Mouse (Mus musculus) thymus, postnatal 14 days (tissue): Measurements from ENCODE around the gene 1700016D06Rik.
A peak's percentile ranks its signal among the peaks of the same experiment; 100 is the strongest.
"Not testable (repeated sequence)": the region's sequence is repeated elsewhere in the genome, so short reads cannot be mapped to it uniquely, and the experiment has no call there.

Experiments
- DNase-seq: peaks from one replicate; pipeline ENCODE4 v3.0.0; 2021

Gene 1700016D06Rik

GRCm38 (mm10) chr8:11700060-11701032 lies 517 bp downstream of the 1700016D06Rik start:
- peak; percentile 77 for DNase-seq

GRCm38 (mm10) chr8:11699442-11700001 lies 1.3 kb downstream of the 1700016D06Rik start:
- DNase-seq = no peak

- DNase-seq = no peak
These were observed 3.4 kb downstream of the 1700016D06Rik start for GRCm38 (mm10) chr8:11697467-11697866.

DNA sequence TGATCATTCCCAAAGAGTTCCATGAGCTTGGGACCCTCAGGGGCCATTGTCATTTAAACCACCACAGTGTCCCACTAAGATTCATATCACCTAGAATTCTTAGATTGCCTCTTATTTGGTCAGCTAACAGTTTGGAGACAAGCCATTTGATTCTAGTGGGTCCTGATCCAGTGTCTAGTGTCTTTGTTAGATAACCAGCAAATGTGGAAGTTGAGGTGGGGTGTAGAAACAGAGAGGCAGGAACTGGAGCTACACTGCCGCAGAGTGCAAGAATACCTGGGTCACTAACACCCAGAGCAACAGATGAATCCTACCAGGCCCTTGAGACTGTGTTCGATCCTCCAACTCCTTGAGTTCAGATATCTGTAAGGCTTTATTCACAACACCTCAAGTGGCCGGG lies 4.7 kb downstream of the 1700016D06Rik start:
- no peak for DNase-seq

GRCm38 (mm10) chr8:11693972-11694371 lies 6.9 kb downstream of the 1700016D06Rik start:
- DNase-seq = no peak

DNA sequence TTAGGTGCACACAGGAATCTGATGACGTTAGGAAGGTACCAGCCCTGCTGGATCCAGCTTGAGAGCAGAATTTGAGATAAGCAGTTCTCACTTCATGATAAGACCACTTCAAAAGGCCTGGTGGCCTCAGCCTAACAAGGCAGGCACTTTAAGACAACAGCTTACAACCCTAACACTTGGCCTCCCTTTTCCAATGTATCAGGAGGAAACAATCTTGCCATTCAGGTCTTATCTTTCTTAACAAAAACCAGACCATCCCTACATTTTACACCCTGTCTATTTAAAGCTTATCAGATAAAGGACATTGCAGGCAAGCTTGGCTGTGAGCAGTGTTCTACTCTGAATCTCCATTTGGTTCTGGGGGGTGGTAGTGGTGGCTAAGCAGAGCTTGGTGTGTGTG lies 8.4 kb downstream of the 1700016D06Rik start:
- no peak for DNase-seq

DNA sequence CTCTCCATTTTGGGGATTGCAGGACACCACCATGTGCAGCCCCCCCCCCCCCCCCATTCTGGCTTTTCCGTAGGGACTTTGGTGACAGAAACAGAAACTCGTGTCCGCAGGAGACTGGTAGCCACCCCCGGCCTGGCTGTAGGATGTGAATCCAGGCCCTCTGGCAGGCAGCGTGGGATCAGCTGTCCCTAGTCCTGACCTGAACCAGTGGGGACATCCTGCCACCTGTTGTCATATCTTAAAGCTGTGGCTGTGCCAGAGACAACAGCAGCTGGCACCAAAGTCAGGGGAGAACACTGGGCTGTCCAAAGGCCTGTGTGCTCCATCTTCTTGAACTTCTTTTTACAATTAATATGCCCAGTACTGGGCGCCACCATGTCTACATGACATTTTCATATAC lies 9.1 kb downstream of the 1700016D06Rik start:
- no peak for DNase-seq

GRCm38 (mm10) chr8:11691284-11691683 lies 9.6 kb downstream of the 1700016D06Rik start:
- DNase-seq = no peak

DNA sequence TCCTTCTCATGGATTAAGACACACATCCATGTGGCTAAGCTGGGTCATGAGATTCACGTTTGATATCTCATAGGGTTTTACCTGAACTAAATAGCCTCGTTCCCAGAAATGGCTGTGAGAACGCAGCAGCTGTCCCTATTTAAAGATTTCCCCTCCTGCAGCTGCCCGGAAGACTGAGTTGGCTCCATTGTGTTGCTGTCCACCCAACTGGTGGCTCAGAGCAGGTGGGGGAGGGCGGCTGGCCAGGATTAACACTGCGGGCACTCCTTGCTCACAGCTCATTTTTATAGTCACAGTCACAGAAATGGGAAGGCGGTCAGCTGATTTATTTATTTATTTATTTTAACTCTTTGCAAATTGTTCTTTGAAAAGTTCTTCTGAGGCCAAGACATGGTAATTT lies 10.9 kb downstream of the 1700016D06Rik start:
- no peak for DNase-seq

DNA sequence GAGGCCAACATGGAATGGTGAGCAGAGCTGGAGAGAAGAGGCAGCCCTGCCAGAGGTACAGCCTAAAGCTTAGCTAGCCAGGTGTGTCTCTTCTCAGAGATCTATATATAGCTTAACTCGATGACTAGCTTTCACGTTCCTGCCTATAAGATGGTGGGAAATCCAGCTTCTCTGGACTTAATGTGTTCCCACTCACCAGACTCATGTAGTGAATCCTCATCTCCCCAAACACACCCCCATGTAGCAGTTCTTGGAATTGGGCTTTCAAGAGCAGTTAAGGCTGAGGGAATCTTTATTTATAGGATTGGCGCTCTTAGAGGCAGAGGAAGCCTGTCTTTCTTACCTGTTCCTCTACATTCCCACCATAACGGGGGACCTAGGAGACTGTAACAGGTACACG lies 13.6 kb downstream of the 1700016D06Rik start:
- DNase-seq = no peak

DNA sequence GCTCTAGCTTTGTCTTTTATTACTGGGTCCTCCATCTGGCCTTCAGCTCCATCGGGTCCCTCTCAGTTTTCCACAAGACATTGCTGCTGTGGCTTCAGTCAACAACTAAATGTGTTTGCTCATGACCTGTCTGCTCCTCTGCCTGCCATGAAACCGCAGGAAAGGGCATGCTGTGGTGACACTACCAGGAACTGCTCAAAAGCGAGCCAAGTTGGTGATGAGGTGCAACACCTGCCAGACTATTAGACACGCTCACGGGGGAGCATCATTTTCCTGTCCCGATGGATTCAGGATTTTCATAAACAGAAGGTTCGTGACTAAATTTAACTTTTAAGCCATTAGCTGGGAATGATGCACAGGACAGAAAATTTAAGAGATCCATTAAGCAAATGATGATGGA lies 16.3 kb downstream of the 1700016D06Rik start:
- no peak for DNase-seq

- DNase-seq = no peak
These were observed 32.6 kb downstream of the 1700016D06Rik start for GRCm38 (mm10) chr8:11668308-11668707.

DNA sequence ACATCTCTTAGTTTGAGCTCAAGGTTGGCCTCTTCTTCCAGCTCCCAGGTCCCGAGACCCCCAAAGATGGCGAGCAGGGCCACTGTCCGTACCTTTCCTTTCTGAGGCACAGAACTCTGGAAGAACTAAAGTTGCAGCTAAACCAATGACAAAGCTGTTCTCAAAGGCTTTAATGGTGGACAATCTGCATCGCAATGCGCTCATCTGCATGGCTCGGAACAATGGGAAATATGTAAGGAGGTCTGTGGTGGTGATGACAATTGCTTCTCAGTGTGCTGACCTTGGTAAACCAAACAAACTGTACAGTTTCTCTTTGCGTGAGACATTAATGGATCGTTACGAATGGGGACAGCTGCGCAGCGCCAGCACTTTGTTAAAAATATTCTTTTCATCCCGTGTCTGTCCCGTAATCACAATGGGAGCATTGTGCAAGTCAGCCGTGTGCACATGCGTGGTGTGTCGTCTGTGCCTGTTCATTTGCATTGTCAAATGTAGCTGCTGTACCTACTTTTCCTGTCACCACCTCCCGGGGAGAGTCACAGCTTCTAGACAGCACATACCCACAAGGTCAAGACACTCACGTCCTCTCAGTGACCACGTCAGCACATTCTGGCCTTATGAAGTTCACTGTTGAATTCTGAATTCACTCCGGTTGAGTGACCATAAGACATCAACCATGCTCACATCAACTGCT lies 34.7 kb downstream of the 1700016D06Rik start:
- DNase-seq = not testable (repeated sequence)

DNA sequence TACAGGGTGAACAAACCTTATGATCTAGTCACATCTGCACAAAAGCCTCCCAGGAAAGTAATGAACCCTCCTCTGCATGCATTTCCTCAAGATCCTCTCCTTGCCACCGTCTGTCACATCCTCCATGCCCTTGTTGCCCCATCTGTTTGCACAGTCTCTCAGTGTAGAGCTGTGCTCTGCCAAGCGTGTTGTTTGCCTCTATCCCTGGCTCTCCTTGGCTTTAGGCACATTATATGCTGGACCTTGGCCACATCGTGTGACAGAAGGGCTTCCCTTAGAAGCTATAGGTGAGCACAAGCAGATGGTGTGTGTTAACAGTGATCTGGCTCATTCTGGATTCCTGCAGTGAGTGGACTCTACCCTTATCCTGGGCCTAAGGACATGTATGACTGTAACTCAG lies 38.9 kb downstream of the 1700016D06Rik start:
- no peak for DNase-seq

- no peak for DNase-seq
These were observed 50.8 kb downstream of the 1700016D06Rik start for GRCm38 (mm10) chr8:11650021-11650420.

GRCm38 (mm10) chr8:11643123-11643522 lies 57.7 kb downstream of the 1700016D06Rik start:
- DNase-seq = no peak

GRCm38 (mm10) chr8:11640606-11641005 lies 60.3 kb downstream of the 1700016D06Rik start:
- DNase-seq = no peak

DNA sequence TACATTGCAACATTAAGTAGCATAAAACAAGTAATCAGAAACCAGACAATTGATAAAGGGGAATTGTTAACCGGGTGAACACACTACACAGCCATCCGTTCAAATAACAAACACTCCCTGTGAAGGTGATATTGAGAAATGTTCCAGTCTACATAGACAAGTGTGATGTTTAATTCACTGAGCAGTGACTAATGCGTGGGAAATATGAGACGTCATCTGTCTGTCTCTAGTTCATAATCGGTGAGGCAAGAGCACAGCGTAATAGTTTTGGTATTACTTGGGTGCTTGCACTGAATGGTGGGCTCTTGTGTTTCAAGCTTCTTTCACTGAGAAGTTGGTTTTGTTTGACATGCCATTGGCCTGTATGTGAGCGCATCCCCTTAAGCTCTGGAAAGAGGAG lies 63.3 kb downstream of the 1700016D06Rik start:
- no peak for DNase-seq

DNA sequence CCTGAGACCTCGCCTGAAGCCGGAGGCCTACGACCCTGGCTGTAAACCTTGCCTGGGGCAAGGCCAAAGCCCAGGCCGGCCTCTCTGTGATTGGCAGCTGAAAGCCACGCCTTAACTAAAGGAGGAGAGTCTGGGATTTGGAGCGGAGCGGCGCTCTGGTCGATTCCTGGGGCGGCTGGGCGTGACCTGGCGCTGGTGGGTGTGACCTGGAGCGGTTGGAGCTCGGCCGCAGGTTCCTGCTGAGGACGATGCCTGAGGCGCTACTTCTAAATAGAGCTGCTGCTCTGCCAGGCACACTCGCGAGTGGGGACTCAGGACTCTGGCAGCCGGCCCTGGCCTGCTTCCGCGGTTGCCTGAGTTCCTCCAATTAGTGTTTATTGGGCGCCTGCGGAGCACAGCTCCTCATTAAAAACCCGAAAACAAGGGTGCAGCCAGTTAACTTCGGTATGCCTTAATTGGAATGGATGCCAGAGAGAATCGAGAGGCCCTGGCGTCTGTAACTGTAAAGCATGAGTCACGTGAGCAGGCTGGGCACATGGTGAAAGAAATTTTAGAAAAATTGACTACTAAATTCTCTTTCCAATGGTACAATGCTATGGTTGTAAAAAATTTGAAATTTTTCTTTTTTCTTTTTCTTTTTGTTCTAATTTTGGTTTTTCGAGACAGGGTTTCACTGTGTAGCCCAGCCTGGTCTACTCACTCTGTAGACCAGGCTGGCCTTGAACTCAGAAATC lies 64.4 kb downstream of the 1700016D06Rik start:
- peak; percentile 73 for DNase-seq

GRCm38 (mm10) chr8:11635611-11636081 lies 65.2 kb downstream of the 1700016D06Rik start, which contains the start of gene Ankrd10:
Ankrd10 (minus strand) TSS chr8:11635757.
- peak; percentile 99 for DNase-seq

DNA sequence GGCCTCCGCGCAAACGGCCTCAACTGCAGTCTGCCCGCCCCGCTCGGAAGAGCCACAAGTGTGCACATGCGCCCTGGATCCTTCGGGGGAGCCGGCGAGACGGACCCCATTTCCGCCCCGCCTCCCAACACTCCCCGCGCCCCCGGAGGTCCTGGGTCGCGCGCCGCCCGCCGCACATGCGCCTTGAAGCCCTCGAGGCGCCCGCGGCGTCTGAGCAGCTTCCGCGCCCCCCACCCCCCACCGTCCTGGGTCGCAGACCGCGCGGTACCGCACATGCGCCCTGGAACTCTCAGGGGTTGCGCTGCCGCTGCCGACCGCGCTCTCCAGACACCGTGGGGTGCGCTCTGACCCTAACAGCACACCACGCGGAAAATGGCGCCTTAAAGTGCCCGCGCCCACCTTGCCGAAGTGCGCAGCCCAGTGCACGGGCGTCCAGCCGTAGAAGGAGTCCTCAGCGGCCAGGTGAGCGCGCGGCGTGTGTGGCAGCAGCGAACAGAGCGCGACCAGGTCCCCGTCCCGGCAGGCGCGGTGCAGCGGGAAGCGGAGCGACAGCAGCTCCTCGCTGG lies 65.8 kb downstream of the 1700016D06Rik start:
- peak; percentile 97 for DNase-seq

DNA sequence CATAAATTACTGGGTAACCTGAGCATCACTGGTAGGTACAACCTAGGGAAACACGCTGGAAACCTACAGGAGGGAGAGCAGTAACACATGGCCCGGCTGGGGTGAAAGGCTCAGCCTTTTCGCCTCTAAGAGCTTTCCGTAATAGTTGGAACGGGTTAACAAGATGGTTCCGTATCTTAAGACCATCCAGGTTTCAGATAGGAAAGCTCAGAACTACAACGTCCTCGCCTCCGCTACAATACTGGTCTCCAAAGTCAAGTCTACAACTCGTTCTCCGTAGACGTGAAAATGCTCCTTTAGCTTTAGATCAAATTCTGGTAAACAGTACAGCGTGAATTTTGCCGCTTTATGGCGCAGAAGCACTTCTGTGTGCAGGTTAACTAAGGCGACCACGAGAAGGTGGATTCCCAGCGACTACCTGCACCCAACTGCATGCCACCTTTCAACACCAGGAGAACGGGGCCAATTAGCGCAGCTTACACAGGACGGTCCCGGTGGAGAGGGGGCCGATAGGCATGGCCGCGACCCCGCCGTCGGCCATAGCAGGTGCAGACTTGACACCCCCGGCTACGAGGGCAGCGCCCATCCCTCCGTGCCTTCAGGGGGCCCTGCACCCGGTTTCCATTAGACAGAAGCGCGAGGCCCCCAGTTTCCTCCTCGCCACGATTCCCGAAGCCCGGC lies 66.4 kb downstream of the 1700016D06Rik start:
- DNase-seq = no peak
